Mouse (Mus musculus) neutrophil, adult 5-6 weeks (primary cell): ENCODE measurements at regions not wholly inside any gene's neighbourhood (a gene's known extent, or its start where the extent isn't known, plus 50 kb on each side); places are given as distances from the start of the nearest gene placed in this dataset.

Source experiments
- ATAC-seq: fragments of 151-379, 151-347 bp; 2 replicates; pipeline ENCODE4 v1.8.0; 2017; ENCODE audit warnings: mild to moderate bottlenecking, moderate TSS enrichment; ENCODE audit not compliant: insufficient number of reproducible peaks, poor library complexity, low FRiP score, severe bottlenecking; ENCODE audit errors: extremely low read depth

DNA sequence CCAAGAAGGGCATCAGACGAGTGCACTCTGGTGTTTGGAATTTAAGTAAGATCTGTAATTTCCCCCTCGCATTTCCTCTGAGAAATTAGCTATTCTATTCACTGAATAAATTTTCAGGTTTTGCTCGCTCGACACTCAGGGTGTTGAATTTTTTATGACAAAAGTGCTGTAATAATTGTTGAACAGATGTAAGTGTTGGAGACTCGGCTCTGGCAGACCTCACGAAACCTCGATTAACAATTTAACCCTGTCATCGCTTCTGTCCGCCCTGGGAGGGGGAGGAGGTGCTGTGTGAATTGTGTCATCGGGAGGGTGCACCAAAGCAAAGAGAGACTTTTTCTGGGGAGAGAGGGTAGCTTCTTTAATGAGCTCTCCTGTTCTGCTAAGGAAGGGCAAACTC is 518.5 kb downstream of the Vrk1 start:
- no peak for ATAC-seq

DNA sequence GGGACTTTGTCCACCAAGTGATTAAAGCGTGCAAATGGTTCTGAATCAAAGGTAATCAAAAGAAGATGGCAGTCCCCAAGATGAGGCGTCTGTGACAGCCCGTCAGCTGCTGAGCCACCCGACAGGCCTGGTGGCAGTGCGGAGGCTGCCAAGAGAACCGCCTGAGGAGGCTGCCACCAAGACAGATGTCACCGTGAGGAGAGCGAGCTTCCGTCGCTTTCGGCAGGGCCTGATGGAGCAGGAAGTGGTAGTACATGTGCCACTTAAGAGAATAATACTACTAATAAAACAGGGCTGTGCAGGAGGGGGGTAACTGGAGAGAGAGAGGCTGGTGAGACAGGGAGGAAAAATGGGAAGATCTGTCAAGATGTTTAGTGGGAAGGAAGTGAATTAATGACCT is 519.1 kb downstream of the Vrk1 start:
- no peak for ATAC-seq

DNA sequence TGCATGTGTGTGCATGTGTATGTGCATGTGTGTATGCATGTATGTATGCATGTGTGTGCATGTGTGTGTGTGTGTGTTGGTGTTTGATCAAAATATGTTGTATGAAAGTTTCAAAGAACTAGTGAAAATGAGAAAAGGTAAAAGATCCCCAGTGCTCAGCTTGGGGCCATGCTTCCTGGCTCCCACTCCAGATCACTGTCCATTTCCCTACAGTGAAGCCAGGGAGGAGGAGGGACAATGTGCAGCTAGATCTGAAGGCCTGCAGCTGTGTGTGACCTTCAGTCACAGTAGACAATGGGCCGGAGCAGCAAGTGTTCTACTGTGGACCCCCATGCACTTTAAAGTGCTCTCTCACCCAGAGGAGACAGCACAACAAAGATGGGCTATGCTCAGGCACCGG is 525.1 kb downstream of the Vrk1 start:
- ATAC-seq = no peak

DNA sequence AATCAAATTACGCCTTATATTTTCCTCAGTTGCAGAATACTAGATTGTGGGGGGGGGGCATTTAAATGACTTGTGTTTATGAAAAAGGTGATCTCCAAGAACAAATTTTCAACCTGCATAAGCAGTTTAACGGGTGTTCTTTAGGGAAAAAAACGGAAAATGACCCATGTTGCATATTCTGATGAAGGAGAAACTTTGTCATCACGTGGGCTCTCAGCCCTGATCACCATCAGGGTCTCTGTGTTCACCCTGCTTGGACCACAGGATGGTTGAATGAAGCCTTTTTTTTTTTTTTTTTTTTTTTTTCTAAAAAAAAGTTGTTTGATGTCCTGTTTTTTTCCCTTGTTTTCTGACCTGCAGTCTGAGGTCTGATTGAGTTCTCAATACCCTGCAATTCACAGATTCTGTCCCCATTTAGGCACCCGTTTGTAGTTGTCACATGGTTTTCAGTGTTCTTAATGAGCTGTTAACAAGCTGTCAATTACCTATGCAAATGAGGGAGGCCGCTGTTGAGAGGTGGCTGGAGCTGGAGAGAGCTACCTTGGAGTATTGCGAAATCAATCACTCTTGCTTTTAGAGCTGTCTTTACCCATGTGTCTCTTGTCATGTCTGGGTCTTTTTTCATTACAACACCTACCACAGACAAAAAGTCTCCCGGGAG is 525.7 kb downstream of the Vrk1 start:
- ATAC-seq = no peak

DNA sequence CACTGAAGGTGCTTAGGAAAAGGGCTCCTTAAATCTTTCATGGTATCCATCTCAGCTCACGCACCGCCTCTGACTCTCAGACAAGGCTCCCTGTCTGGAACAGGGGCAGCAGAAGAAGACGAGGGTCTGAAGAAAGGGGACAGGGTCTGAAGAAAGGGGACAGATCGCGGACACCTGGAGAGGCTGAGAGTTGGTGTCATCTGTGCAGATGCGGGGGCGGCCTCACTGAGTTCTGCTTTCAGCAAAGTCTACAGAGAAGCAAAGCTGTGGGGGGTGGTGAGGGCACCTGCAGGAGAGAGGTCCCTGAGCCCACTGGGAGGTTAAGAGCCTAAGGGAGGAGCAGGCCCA is 526.2 kb downstream of the Vrk1 start:
- no peak for ATAC-seq

DNA sequence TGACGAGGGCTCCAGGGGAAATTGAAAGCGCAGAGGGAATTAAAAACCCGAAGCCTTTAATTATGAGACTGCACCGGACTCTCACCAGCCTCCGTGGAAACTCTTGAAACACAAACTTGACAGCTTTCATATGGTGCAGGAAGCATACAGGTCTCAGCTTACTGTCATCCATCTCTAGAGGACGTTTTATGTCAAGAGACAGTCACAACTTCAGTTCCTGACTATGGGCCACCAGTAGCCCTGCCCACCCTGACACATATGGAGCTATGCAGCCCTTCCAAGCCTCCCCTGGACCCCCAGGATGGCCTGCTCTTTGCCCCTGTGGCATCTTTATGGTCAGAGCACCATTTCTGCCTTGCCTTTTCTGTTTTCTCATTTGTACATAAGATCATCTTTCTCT is 530.0 kb downstream of the Vrk1 start:
- no peak for ATAC-seq

DNA sequence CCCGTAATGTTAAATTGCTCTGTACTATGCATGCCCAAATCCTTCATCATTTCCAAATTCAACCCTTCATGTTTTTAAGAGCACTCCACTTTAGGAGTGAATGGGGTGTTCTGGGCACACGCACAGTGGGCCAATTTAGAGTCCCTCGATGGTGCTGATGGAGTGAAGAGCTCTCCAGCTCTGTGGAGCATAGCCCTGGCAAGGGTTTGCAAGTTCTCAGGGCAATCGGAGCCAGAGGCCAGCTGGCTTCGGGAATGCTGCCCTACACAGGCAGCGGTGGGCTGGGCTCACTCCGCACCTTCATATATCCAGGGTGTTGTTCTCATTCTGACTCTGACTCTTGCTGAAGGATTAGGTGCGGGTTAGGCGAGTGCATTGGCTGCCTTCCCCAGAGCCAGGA is 549.5 kb downstream of the Vrk1 start:
- ATAC-seq = no peak

DNA sequence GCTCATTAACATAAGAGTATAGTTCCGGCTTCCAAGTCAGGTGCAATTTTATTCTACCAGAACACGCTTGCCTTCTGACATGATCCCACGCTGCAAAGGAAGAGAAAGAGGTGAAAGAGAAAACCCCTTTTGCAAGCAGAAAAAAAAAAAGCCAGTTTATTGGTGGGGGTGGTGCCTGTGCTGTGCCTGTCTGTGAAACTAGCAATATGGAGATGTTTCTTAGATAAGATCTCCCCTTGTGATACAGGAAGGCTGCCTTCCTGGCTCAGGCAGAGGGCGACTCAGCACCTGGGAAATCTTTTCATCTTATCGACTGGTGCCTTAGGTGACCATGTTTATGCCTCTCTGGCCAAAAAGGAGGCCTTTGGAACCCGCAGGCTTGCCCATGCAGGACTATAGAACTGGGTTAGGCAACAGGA is 555.2 kb downstream of the Vrk1 start:
- ATAC-seq = no peak

DNA sequence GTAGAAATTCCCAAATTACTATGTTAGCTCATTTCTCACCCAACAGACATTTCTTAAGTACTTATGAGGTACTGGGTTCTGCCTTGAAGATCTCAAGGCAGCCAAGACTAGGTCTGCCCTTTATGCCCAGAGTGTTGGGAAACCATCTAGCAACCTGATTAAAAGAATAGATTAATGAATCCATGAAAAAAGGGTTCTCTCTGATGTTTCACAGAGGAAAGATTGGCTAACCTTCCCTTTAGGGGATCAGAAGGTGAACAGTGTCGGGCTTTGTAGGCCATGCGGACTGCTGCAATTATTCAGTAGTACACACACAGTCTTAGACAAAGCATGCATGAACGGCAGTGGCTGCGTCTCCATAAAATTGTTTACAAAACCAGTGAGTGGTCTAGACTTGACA is 556.3 kb downstream of the Vrk1 start:
- ATAC-seq = no peak

DNA sequence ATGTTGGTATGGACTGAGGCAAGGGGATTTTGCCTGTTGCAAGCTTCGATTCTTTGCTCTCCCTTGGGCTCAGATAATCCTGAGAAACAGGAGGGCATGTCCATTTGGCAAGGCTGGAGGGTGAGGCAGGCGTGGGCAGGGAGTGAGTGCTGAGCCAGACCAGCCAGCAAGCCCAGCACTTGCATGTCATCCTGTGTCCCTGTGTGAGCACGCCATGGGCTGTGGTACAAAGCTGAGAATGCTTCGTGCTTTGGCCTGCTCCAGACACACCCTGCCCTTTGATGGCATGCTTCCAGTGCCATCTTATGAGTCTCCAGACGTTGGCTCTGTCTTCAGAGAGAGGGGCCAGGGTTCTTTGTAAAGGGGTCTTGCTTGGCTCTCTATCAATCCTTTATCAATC is 557.1 kb downstream of the Vrk1 start:
- no peak for ATAC-seq

DNA sequence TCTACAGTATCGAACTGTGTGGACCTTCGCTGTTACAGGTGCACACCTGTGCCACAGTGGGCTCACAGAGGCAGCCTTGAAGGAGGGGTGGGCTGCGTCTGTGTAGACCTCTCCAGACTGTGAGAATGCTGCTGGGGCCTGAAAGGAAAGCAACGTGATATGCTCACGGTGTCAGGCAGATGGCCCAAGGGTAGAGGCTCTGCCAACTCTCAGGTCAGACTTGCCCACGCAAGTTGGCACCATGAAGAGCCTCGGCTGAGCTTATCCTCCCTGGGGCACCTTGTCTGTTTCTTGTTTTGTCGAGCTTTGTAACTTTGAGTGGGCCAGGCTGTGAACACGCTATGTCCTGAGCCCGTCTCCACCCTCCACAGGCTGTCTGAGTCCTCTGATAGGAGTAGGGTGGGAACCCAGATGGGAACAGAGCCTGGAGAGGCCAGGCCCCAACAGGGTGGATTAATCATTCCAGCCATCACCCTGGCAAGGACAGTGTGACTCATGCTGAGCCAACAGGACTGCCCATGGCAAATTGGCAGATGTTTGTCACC is 558.6 kb downstream of the Vrk1 start:
- no peak for ATAC-seq

DNA sequence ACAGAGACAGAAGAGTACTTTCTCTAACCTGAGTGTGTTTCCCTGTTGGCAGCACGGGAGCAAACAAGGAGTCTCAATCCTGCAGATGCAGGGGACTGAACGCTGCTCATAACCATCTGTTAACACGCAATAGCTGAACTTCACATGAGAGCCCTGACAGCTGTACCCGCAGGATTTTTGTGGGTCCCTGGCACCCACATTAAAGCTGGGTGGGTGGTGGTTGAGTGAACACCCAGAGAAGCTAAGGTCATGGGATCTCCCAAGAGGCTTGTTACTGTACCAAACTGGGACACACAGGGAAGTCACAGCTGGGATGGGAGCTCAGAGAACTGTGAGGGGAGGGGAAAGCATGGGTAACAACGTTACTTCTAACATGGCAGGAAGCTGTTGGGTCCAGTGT is 562.9 kb downstream of the Vrk1 start:
- no peak for ATAC-seq

DNA sequence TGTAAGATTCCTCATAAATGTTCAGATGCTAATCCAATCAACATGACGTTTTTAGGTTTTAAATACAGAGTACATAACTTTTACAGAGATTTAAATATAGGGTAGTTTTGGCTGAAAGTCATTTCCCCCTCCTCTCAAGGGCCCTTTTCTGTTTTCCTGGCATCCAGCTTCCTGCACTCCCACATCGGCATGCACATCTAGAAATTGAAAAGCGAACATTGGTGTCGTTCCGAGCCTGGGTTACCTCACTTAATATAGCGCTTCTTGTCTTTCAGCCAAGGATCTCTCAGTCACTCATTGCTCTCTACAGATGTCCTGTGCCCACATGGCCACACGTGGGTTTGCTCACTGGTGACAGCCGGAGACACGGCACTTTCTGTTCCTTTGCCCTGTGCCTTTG is 572.7 kb downstream of the Vrk1 start:
- ATAC-seq = no peak

DNA sequence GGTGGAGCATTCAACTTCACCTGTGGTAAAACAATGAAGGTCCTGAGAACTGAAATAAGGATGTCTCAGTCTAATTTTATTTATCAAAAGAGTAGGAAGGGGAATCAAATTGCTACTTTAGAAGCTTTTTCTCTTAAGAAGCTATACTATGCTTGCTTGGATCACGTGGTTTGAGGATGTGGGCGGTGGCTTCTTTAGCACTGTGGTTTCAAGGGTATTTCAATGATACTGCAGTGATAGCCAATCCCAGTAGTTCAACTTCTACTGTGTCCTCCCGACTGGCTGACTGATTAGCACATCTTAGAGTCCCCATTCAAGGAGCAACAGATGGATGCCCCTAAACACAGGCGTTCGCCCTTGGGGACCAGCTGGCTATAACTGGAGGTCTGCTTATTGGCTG is 575.6 kb downstream of the Vrk1 start:
- no peak for ATAC-seq

DNA sequence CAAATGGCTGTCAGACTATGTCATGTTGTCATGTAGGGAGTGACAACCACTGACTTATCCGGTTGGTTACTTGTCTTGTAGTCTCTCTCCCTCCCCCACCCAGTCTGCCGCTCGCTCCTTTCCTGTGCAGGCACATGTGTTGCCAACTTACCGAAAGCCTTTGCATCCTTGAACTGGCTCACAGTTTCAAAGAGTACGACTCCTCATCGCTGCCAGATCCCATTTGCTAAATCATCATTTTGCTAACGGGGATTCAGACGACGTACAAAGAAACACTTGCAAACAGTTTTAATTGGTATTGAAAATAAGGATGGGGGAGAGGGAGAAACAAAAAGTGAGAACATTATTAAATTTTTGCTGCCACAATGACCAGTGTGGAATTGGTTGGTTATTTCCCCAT is 582.7 kb downstream of the Vrk1 start:
- no peak for ATAC-seq

DNA sequence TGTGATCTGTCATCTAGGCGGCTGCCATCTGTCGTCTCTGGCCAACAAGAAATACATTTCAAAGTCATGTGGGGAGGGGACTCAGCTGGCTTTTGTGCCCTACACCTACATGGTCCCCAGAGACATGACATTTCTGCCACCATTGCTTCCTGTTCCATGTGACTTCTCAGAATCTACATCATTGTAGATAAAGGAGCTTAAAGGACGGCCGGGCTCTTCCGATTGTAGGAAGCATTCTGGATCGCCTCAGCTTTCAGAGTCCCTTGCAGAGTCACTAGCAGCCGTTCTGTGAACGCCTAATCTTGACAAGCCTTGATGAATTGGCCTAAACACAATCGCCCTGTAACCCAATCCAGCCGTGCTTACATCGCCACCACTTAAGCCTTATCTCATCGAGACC is 587.6 kb downstream of the Vrk1 start:
- ATAC-seq = no peak

DNA sequence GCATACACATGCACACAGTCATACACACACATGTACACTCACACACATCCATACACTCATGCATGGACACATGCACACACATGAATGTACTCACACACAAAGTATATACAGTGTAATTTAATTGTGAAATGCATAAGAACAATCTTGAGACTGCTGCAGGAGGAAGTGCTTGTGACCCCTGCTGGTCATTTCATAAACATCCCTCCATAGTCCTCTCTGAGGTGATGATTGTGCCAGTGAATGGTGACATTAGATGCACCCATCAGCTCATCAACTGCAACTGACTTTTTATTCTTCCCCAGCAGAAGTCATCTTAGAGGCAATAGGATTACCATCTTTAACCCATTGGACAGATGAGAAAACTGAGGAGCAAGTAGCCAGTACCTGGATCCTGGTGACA is 597.2 kb downstream of the Vrk1 start:
- ATAC-seq = no peak

DNA sequence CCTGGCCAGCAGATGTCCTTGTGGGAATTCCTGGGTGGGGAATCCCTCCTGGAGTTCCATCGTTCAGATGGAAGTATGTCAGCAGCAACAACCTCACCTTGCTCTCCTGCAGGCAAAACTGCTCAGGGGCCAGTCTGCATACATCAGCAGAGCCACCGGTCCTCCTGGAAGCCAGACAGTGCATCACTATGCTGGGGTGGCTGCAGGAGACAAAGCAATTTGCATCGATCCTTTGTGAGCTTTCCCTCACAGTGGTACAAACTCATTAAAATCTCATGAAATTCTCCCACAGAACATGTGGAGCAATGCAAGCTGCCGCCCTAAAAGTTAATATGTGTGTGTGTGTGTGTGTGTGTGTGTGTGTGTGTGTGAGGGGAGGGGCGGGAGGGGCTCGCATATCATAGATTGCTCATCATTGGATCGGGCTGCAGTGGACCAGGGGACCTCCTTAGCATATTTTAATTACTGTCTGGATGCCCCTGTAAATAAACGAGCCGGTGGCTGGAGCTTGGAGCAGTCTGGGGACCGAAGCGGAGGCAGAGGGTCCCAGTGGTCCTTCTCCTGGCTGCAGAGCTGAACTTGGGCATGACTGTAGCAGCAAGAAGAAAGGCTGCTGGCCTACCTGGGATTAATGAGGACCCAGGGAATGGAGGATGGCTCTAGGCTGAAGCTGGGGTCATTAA is 597.8 kb downstream of the Vrk1 start:
- ATAC-seq = no peak

DNA sequence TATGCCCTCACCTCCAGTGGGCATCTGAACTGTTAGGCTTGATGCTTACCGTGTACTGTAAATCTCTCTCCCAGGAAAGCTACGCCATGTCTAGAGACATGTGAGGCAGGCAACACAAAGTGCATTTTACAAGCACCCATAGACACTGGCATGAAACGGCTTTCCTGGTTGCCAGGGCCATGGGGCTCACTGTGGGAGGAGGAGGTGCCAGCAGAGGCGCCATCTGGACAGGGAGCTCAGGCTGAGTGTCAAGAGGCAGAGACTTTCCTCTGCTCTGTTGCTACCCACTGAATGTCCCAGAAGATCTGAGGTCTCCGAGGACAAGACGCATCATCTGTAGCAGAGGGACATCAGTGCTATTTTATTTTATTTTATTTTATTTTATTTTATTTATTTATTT is 608.7 kb downstream of the Vrk1 start:
- no peak for ATAC-seq

DNA sequence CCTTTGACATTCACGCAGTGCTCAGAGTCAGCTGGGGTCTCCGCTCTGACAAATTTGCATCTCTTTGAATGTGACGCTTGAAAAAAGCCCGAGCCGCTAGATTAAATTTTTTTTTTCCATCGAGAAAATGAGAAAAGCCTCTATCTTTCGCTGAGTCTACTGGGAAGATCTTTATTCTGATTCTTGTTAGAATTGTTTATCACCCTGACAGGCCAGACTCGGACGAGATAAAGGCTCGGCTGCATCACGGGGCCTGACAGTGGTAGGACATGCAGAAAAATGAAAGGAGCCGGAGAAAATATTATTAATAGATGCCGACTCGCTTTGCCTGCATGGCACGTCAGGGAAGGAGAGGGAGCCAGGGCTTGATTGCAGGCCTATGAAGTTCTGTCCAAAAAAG is 616.8 kb downstream of the Vrk1 start:
- ATAC-seq = no peak

DNA sequence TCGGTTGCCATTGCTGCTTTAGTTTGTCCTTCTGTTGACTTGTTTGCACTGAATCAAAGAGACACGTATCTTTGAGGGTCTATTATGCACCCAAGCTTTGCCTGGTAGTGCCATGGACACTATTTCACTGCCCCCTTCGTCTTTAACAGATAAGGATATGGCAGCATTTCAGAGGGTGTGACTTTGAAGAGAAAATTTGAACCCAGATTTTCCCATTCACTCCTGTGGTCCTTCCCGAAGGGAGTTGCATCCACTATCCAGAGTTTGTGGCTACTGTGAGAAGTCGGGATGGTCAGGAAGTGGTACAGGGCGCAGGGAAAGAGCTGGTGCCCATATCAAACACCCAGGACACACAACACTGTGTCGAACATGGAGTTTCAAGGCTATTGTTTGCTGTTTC is 622.5 kb downstream of the Vrk1 start:
- no peak for ATAC-seq
